Mouse (Mus musculus): Measurements from ENCODE around the gene Bbs9. TPM values are rescaled to one million over a fixed set of nuclear protein-coding genes. Genes with fewer than 3 reads are reported as not detected.
A peak's percentile ranks its signal among the peaks of the same experiment; 100 is the strongest.

Bbs9 gene
- total RNA-seq, 2 experiments from 2014 or later, result 12.9 to 14.0 TPM

- DNase-seq, result no peak
Measured at GRCm38 (mm10) chr9:22805981-22806380, 330.5 kb downstream of the Bbs9 start.

- DNase-seq, result no peak
Measured at GRCm38 (mm10) chr9:22806494-22806893, 331.0 kb downstream of the Bbs9 start.

- no peak for DNase-seq
Measured at GRCm38 (mm10) chr9:22807693-22808092, 332.2 kb downstream of the Bbs9 start.

GRCm38 (mm10) chr9:22809621-22810126, 334.2 kb downstream of the Bbs9 start:
- no peak for DNase-seq

GRCm38 (mm10) chr9:22810454-22810853, 334.9 kb downstream of the Bbs9 start:
- no peak for DNase-seq

- no peak for DNase-seq
Measured at GRCm38 (mm10) chr9:22811931-22812330, 336.4 kb downstream of the Bbs9 start.

GRCm38 (mm10) chr9:22814407-22815092, 339.0 kb downstream of the Bbs9 start:
- DNase-seq, result no peak

- DNase-seq, result peak in 1 of 2 experiments; percentile 45
Measured at GRCm38 (mm10) chr9:22815093-22815458, 339.6 kb downstream of the Bbs9 start.

GRCm38 (mm10) chr9:22819539-22819938, 344.0 kb downstream of the Bbs9 start:
- DNase-seq, result no peak

GRCm38 (mm10) chr9:22820646-22821185, 345.2 kb downstream of the Bbs9 start:
- no peak for DNase-seq

GRCm38 (mm10) chr9:22822770-22823169, 347.3 kb downstream of the Bbs9 start:
- DNase-seq, result peak; percentile 55 to 62

GRCm38 (mm10) chr9:22823856-22824255, 348.3 kb downstream of the Bbs9 start:
- DNase-seq, result no peak

GRCm38 (mm10) chr9:22824910-22825309, 349.4 kb downstream of the Bbs9 start:
- DNase-seq, result no peak

GRCm38 (mm10) chr9:22826571-22826990, 351.1 kb downstream of the Bbs9 start:
- no peak for DNase-seq

GRCm38 (mm10) chr9:22827176-22827770, 351.8 kb downstream of the Bbs9 start:
- no peak for DNase-seq

GRCm38 (mm10) chr9:22829212-22829960, 353.9 kb downstream of the Bbs9 start:
- no peak for DNase-seq

GRCm38 (mm10) chr9:22834994-22835512, 359.5 kb downstream of the Bbs9 start:
- no peak for DNase-seq

- no peak for DNase-seq
Measured at GRCm38 (mm10) chr9:22837000-22837399, 361.5 kb downstream of the Bbs9 start.

- DNase-seq, result no peak
Measured at GRCm38 (mm10) chr9:22837702-22838210, 362.2 kb downstream of the Bbs9 start.

- DNase-seq, result no peak
Measured at GRCm38 (mm10) chr9:22846048-22846447, 370.5 kb downstream of the Bbs9 start.

GRCm38 (mm10) chr9:22846783-22847182, 371.3 kb downstream of the Bbs9 start:
- DNase-seq, result no peak

- no peak for DNase-seq
Measured at GRCm38 (mm10) chr9:22848800-22849199, 373.3 kb downstream of the Bbs9 start.
